Mouse (Mus musculus) heart, adult 2 months (tissue): ENCODE results near the gene Snrk. TPM values are rescaled to one million over a fixed set of nuclear protein-coding genes. Genes with fewer than 3 reads are reported as not detected.

Source experiments
- DNase-seq, 2 experiments: peaks; one replicate each; pipeline ENCODE4 v3.0.0; 2021
- H3K27ac ChIP-seq: fragments of 200-600 bp; 2 replicates; pipeline ENCODE4 v1.8.1; 2022
- H3K27me3 ChIP-seq: fragments of 200-500 bp; 2 replicates; pipeline ENCODE4 v1.6.1; 2012; ENCODE audit warnings: mild to moderate bottlenecking, low read length, inconsistent platforms, mixed read lengths; ENCODE audit not compliant: control insufficient read depth, insufficient read depth
- H3K36me3 ChIP-seq: fragments of 200-500 bp; 2 replicates; pipeline ENCODE4 v1.6.1; 2012; ENCODE audit warnings: low read length, inconsistent platforms; ENCODE audit not compliant: control insufficient read depth, insufficient read depth
- H3K4me1 ChIP-seq: fragments of 200-500 bp; 2 replicates; pipeline ENCODE4 v1.6.1; 2011; ENCODE audit warnings: low read length; ENCODE audit not compliant: control insufficient read depth, insufficient read depth
- H3K4me3 ChIP-seq: fragments of 200-600 bp; 2 replicates; pipeline ENCODE4 v1.8.1; 2022
- H3K79me2 ChIP-seq: fragments of 200-500 bp; replicated peaks from 2 replicates; pipeline ENCODE4 v1.6.1; 2012; ENCODE audit warnings: mild to moderate bottlenecking, inconsistent platforms, low read length, moderate library complexity, mixed read lengths; ENCODE audit not compliant: control insufficient read depth, insufficient read depth
- H3K9ac ChIP-seq: fragments of 200-500 bp; 2 replicates; pipeline ENCODE4 v1.6.1; 2012; ENCODE audit warnings: low read depth, mild to moderate bottlenecking, control low read depth, inconsistent platforms, low read length, mixed read lengths
- CTCF ChIP-seq: fragments of 200-600 bp; IDR thresholded peaks from 2 replicates; pipeline ENCODE4 v1.8.1; 2022; ENCODE audit warnings: antibody characterized with exemption, mild to moderate bottlenecking, moderate library complexity
- EP300 ChIP-seq: fragments of 200-500 bp; IDR thresholded peaks from 2 replicates; pipeline ENCODE4 v1.6.1; 2011; ENCODE audit warnings: low read depth, low read length, control low read depth; ENCODE audit not compliant: insufficient read depth
- POLR2A ChIP-seq: fragments of 200-500 bp; IDR thresholded peaks from 2 replicates; pipeline ENCODE4 v1.6.1; 2011; ENCODE audit warnings: mild to moderate bottlenecking, low read depth, low read length, control low read depth; ENCODE audit not compliant: insufficient read depth
- WGBS: fragments of 180-500 bp; shearing (Covaris S2); methylation state at CpG from one replicate; pipeline ENCODE4 v1.1.7; 2018; 5-methylcytosine and 5-hydroxymethylcytosine counted together
- intact Hi-C: fragments of 180-260 bp; cut with DNase I; formaldehyde crosslinking; loops from one replicate; pipeline ENCODE4 v1.15.1; 2025
- polyA plus RNA-seq: library from polyadenylated mRNA; depleted of rRNA; stranded (reverse); fragments of >200 nt; gene quantifications from 2 replicates; pipeline ENCODE4 v1.2.3, GENCODE M21; 2012
- total RNA-seq, 2 experiments: library from RNA; stranded (reverse); gene quantifications; 2 replicates each; pipeline ENCODE4 v1.2.3; 2021

Snrk gene
- total and polyA plus RNA-seq, 3 experiments, result 68.0 to 163 (median 142) TPM

GRCm38 (mm10) chr9:122091171-122091570 is 25.9 kb upstream of the Snrk start:
- peaks cover 5% of the 10 kb centered on the region for H3K4me1 ChIP-seq
- no peak overlapping the region for H3K4me3 ChIP-seq
- no peak overlapping the region for H3K9ac ChIP-seq
- no peak for DNase-seq
- H3K36me3 ChIP-seq, result no peaks in the 10 kb centered on the region
- intact Hi-C loops, result no loop called here
- no peaks in the 10 kb centered on the region for H3K79me2 ChIP-seq
- no peaks in the 10 kb centered on the region for H3K27me3 ChIP-seq
- peak overlapping the region; percentile 51 for H3K27ac ChIP-seq
- WGBS, result 61% methylated on average over 7 of the region's 7 CpGs
- TF ChIP-seq CTCF (no peak), POLR2A (no peak), EP300 (no peak)

GRCm38 (mm10) chr9:122091782-122092228 is 25.3 kb upstream of the Snrk start:
- WGBS, result 27% methylated on average over 5 of the region's 5 CpGs
- no peak overlapping the region for H3K4me3 ChIP-seq
- H3K27me3 ChIP-seq, result no peaks in the 10 kb centered on the region
- TF ChIP-seq EP300 (0 out of 2 replicates have a peak, but pooled peaks have one; percentile 38), CTCF (no peak)
- H3K9ac ChIP-seq, result no peak overlapping the region
- H3K4me1 ChIP-seq, result peaks cover 4% of the 10 kb centered on the region
- H3K79me2 ChIP-seq, result no peaks in the 10 kb centered on the region
- H3K27ac ChIP-seq, result peak overlapping the region; percentile 51
- DNase-seq, result no peak
- intact Hi-C loops, result no loop called here
- no peaks in the 10 kb centered on the region for H3K36me3 ChIP-seq

- DNase-seq, result no peak
- 67% methylated on average over 1 of the region's 1 CpGs for WGBS
- no peaks in the 10 kb centered on the region for H3K27me3 ChIP-seq
- H3K79me2 ChIP-seq, result no peaks in the 10 kb centered on the region
- H3K4me1 ChIP-seq, result peaks cover 15% of the 10 kb centered on the region
- TF ChIP-seq POLR2A, result no peak
- no peak for TF ChIP-seq EP300
- no peak for TF ChIP-seq CTCF
- no peak overlapping the region for H3K9ac ChIP-seq
- intact Hi-C loops, result no loop called here
- no peaks in the 10 kb centered on the region for H3K36me3 ChIP-seq
- H3K27ac ChIP-seq, result no peak overlapping the region
- H3K4me3 ChIP-seq, result no peak overlapping the region
Observed at GRCm38 (mm10) chr9:122094171-122094570, 22.9 kb upstream of the Snrk start.

GRCm38 (mm10) chr9:122096822-122097511 is 20.1 kb upstream of the Snrk start:
- TF ChIP-seq EP300, result no peak
- TF ChIP-seq CTCF, result no peak
- TF ChIP-seq POLR2A, result no peak
- WGBS, result 89% methylated on average over 5 of the region's 5 CpGs
- Histone ChIP-seq H3K4me1 (peaks cover 11% of the 10 kb centered on the region), H3K79me2 (no peaks in the 10 kb centered on the region), H3K36me3 (no peaks in the 10 kb centered on the region), H3K9ac (no peak overlapping the region), H3K4me3 (no peak overlapping the region), H3K27me3 (no peaks in the 10 kb centered on the region), H3K27ac (no peak overlapping the region; the same call in 1 of the 2 replicates)
- intact Hi-C loops, result no loop called here
- no peak for DNase-seq

DNA sequence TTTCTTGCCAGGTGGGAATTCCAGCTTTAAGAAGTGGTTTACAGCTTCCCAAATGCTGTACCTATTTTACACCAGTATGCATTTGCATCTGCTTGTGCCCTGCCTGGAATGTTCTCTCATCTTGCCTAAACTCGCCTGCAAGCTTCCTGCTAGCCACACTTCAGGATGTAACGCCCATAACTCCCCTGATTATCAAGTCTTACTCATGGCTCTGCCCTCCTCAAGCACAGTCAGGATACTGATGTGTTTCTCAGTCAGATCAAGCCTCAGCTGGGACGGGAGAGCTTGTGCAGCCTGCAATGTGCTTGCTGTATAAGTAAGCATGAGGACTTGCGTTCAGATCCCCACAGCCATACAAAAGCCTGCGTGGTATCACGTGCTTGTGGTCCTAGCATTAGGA is 19.5 kb upstream of the Snrk start:
- no peaks in the 10 kb centered on the region for H3K36me3 ChIP-seq
- H3K27ac ChIP-seq, result peak overlapping the region; percentile 37
- no peak overlapping the region for H3K4me3 ChIP-seq
- no peaks in the 10 kb centered on the region for H3K79me2 ChIP-seq
- intact Hi-C loops, result no loop called here
- H3K4me1 ChIP-seq, result peaks cover 10% of the 10 kb centered on the region
- 31% methylated on average over 6 of the region's 6 CpGs for WGBS
- no peak for DNase-seq
- no peaks in the 10 kb centered on the region for H3K27me3 ChIP-seq
- H3K9ac ChIP-seq, result no peak overlapping the region
- TF ChIP-seq POLR2A (peak; percentile 58), CTCF (no peak), EP300 (peak; percentile 82)

GRCm38 (mm10) chr9:122100584-122101127 is 16.4 kb upstream of the Snrk start:
- H3K27ac ChIP-seq, result no peak overlapping the region
- H3K4me1 ChIP-seq, result peaks cover 10% of the 10 kb centered on the region
- intact Hi-C loops, result no loop called here
- no peak overlapping the region for H3K9ac ChIP-seq
- no peaks in the 10 kb centered on the region for H3K36me3 ChIP-seq
- H3K27me3 ChIP-seq, result no peaks in the 10 kb centered on the region
- H3K4me3 ChIP-seq, result no peak overlapping the region
- no peak for DNase-seq
- no peak for TF ChIP-seq EP300
- no peak for TF ChIP-seq CTCF
- TF ChIP-seq POLR2A, result no peak
- no peaks in the 10 kb centered on the region for H3K79me2 ChIP-seq
